Mouse (Mus musculus): ENCODE results near the gene Syngr2.

DNA sequence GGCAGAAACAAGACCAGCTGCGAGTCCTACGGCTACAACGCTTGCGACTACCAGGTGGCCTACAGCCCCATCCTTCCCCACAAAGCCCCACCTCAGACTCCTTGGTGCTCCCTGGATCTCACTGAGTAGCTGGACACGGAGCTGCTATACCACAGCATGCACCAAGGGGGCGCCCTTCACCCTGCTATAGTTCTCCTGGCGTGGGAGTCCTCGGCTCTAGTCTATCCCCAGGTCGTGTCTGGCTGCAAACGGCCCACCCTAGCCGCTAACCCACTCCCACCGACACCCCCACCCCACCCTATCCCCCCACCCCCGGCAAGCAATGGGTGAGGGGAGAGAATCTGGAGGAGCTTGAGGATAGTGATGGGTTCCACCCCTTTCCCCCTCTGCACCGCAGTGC lies 19.2 kb upstream of the Syngr2 start:
- TF ChIP-seq CTCF (IDR thresholded peaks at IDR 0.05; ENCODE audit: borderline replicate concordance, extremely low read depth, insufficient read depth, insufficient read length), result peak; percentile 84
- TF ChIP-seq POLR2A (IDR thresholded peaks at IDR 0.05; ENCODE audit: borderline replicate concordance, extremely low read depth, insufficient read depth, insufficient read length, poor library complexity, severe bottlenecking), result no peak

Data from brain, embryonic 14.5 days (tissue).